Mouse (Mus musculus): ENCODE measurements around the gene Gli1. TPM values are rescaled to one million over a fixed set of nuclear protein-coding genes. Genes with fewer than 3 reads are reported as not detected.

The Gli1 gene
- polyA plus RNA-seq, 1 experiment: 2.2 TPM

DNA sequence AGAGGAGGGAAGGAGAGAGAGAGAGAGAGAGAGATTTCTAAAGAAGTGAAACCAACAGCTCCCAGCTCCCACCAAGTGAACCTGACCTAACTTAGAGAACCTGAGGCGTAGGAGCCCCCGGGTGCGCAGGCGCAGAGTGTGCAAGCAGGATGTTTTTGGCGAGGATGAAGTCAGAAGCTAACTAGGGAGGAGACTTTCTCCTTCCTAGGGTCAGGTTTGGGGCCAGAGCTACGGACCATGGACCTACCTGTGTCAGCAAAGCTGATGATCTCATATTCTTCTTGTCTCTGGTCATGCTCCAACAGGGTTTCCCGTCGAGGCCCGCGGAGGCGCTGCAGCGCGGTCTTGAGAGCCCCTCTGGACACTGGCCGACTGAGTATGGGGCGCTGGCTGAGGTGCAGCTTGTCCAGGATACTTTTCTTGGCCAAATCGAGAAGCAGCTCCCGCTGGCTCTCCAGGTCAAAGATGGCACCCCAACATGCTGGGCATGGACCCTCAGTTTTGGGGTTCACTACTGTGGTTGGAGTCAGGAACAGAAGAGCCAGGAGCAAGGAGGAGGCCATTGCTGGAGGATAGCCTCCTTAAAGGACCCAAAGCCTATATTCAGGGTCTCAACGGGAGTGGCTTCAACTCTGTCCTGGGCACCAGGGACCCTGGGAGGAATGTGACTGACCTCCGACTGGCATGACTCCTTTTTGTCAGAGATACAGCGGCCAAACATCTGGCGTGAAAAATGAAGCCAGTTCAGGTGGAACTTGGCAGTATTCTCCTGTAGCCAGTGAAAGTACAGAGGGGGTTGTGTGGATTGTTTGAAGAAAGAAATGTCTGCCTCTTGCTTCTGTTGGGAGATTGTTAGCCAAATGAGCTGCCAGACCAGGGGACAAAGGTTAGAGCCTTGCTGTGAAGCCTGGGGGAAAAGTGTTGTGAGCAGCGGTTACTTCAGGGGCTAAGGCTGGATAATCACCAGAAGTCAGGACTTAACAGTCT, 28.4 kb upstream of the Gli1 start, which contains the start of gene Inhbc:
Gene Inhbc (minus strand): TSS at position 598 of the 987 bp plus-strand sequence.
- H3K4me1 ChIP-seq (ENCODE audit: control insufficient read depth, insufficient read depth, low read length): no peaks in the 10 kb centered on the region
- no peak for TF ChIP-seq POLR2A (IDR thresholded peaks at IDR 0.05; ENCODE audit: borderline replicate concordance, control insufficient read depth, low read depth, low read length)
- no peak for TF ChIP-seq CTCF (IDR thresholded peaks at IDR 0.05; ENCODE audit: control insufficient read depth, insufficient read depth, low read length)
- no peak within 1 kb of the TSS for H3K4me3 ChIP-seq (replicated peaks; ENCODE audit: control insufficient read depth, low read depth, low read length)
- H3K27ac ChIP-seq (ENCODE audit: control insufficient read depth, insufficient read depth, low read depth, low read length, poor library complexity): no peak within 1 kb of the TSS
- 88% methylated on average over 22 of the region's 22 CpGs for whole genome bisulfite sequencing

DNA sequence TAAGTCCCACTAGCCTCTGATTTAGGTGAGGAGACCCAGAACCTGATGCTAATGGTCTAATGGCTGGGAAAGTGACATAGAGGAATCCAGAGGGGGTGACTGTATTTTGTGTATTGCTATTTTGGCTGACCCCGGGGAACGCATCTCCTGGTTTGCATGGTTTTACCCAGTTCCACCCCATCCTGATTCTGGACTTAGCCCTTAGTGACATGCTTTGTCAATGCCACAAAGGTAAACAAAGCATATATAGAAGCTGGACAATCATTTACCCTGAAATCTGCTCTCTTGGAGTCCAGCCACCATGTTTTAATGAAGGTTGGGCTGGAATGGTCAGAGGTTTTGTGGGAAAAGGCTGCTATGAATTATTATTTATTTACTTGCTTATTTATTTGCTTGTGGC, 26.5 kb upstream of the Gli1 start:
- no peak overlapping the region for H3K4me3 ChIP-seq (replicated peaks; ENCODE audit: control insufficient read depth, low read depth, low read length)
- no peak for TF ChIP-seq POLR2A (IDR thresholded peaks at IDR 0.05; ENCODE audit: borderline replicate concordance, control insufficient read depth, low read depth, low read length)
- TF ChIP-seq CTCF (IDR thresholded peaks at IDR 0.05; ENCODE audit: control insufficient read depth, insufficient read depth, low read length): no peak
- no peaks in the 10 kb centered on the region for H3K4me1 ChIP-seq (ENCODE audit: control insufficient read depth, insufficient read depth, low read length)
- WGBS: 95% methylated on average over 2 of the region's 2 CpGs
- H3K27ac ChIP-seq (ENCODE audit: control insufficient read depth, insufficient read depth, low read depth, low read length, poor library complexity): no peak overlapping the region

DNA sequence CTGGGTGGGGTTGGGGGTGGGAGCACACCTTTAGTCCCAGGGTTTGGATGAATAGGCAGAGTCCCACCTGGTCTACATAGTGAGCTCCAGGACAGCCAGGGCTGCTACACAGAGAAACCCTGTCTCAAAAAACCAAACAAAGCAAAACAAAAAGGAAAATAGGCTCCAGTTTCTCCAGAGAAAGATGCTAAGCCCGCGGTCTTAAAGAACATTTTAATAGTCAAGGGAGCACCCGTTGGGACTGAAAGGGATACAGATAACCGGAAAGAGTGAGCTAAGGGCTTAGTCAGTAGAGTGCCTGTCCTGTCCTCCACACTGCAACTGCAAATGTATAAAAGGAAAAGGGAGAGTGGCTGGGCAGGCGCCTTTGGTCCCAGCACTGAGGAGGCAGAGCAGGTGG, 25.3 kb upstream of the Gli1 start:
- Histone ChIP-seq H3K4me3 (replicated peaks; ENCODE audit: control insufficient read depth, low read depth, low read length) (no peak overlapping the region), H3K4me1 (ENCODE audit: control insufficient read depth, insufficient read depth, low read length) (no peaks in the 10 kb centered on the region), H3K27ac (ENCODE audit: control insufficient read depth, insufficient read depth, low read depth, low read length, poor library complexity) (no peak overlapping the region)
- TF ChIP-seq CTCF (IDR thresholded peaks at IDR 0.05; ENCODE audit: control insufficient read depth, insufficient read depth, low read length) (no peak), POLR2A (IDR thresholded peaks at IDR 0.05; ENCODE audit: borderline replicate concordance, control insufficient read depth, low read depth, low read length) (no peak)
- WGBS: 82% methylated on average over 5 of the region's 5 CpGs

DNA sequence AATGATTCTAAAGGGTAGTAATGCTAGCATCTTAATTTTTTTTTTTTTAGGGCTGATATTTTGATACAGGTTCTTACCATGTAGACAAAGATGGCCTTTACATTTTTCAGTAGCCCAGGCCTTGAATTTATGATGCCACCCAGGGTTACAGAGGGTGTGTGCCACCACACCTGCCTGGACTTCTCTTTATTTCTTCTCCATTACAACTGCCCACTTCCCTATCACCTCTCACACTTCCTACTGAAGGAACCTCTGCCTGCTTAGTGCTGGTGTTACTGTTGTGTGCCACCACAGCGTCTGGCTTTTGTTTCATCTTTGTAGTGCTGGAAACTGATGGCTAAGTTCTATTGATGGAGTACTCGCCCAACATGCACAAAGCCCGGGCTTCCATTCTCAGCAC, 18.9 kb upstream of the Gli1 start:
- no peaks in the 10 kb centered on the region for H3K4me1 ChIP-seq (ENCODE audit: control insufficient read depth, insufficient read depth, low read length)
- WGBS: 41% methylated on average over 3 of the region's 3 CpGs
- no peak overlapping the region for H3K27ac ChIP-seq (ENCODE audit: control insufficient read depth, insufficient read depth, low read depth, low read length, poor library complexity)
- TF ChIP-seq CTCF (IDR thresholded peaks at IDR 0.05; ENCODE audit: control insufficient read depth, insufficient read depth, low read length) (no peak), POLR2A (IDR thresholded peaks at IDR 0.05; ENCODE audit: borderline replicate concordance, control insufficient read depth, low read depth, low read length) (no peak)
- H3K4me3 ChIP-seq (replicated peaks; ENCODE audit: control insufficient read depth, low read depth, low read length): no peak overlapping the region

DNA sequence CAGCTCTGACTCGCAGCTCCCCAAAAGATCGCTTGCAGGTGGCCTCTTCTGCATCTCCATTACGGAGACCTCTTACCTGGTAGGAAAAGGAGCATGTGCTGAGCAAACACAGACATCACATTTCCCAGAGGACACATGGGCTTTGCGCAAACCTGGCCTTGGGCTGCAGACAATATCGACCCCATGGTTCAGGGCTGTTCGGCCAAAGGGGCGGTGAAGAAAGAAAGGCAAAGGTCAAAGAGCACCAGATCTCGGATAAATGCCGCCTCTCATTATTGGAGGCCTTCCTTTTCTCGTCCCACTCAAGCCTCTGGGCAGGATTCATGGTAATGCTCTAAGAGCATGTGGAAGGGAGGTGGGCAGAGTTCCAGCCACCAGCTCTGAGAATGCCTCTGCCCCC, 13.6 kb upstream of the Gli1 start:
- Histone ChIP-seq H3K4me3 (replicated peaks; ENCODE audit: control insufficient read depth, low read depth, low read length) (no peak overlapping the region), H3K4me1 (ENCODE audit: control insufficient read depth, insufficient read depth, low read length) (no peaks in the 10 kb centered on the region), H3K27ac (ENCODE audit: control insufficient read depth, insufficient read depth, low read depth, low read length, poor library complexity) (no peak overlapping the region)
- 79% methylated on average over 10 of the region's 10 CpGs for WGBS
- TF ChIP-seq CTCF (IDR thresholded peaks at IDR 0.05; ENCODE audit: control insufficient read depth, insufficient read depth, low read length) (no peak), POLR2A (IDR thresholded peaks at IDR 0.05; ENCODE audit: borderline replicate concordance, control insufficient read depth, low read depth, low read length) (no peak)

DNA sequence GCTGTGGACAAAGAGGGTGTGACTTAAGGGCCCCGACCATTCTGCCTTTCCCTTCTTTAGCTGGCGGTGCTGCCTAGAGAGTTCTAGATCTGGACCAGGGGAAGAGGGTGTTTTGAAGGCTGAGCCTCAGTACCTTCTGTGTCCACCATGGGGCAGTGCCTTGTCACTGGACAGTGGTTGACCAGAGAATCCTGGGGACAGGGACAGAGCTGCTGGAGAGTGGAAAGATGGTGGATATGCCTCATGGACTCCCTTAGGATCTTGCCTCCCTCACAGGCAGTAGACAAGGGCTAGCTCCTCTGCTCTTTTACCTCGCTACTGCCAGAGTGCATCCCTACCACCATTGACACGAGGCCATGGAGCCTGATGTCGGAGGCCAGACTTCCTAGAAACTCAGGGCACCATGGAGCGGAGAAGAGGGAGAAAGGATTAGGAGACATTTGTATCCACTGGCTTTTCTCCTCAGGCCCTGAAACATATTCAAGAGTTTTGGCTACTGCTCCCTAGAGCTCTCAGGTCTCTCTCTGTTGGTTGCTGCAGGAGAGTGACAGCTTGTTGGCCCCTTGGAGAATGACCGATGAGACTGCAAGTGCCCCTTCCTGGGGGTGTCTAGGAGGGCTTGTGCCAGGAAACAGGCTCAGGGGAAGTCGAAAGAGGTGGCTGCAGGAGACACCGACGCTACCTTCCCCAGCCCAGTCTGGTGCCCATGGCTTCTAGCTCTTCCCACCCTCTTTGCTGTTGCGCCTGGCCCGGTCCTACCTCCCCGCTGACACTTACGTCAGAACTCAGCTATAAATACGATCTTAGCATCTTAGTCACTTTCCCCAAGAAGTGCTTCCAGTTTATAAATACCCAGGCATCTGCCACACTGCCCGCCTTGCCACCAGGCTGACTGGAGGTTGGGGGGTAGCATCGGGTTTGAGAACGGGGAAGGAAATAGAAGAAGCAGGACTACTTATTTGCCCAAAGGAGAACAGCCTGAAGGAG, 12.4 kb upstream of the Gli1 start, which contains the start of gene Inhbe:
Gene Inhbe (minus strand): TSS at position 503 of the 987 bp plus-strand sequence.
- H3K27ac ChIP-seq (ENCODE audit: control insufficient read depth, insufficient read depth, low read depth, low read length, poor library complexity): no peak within 1 kb of the TSS
- WGBS: 27% methylated on average over 18 of the region's 18 CpGs
- H3K4me1 ChIP-seq (ENCODE audit: control insufficient read depth, insufficient read depth, low read length): no peaks in the 10 kb centered on the region
- H3K4me3 ChIP-seq (replicated peaks; ENCODE audit: control insufficient read depth, low read depth, low read length): no peak within 1 kb of the TSS
- TF ChIP-seq POLR2A (IDR thresholded peaks at IDR 0.05; ENCODE audit: borderline replicate concordance, control insufficient read depth, low read depth, low read length) (no peak), CTCF (IDR thresholded peaks at IDR 0.05; ENCODE audit: control insufficient read depth, insufficient read depth, low read length) (no peak)

DNA sequence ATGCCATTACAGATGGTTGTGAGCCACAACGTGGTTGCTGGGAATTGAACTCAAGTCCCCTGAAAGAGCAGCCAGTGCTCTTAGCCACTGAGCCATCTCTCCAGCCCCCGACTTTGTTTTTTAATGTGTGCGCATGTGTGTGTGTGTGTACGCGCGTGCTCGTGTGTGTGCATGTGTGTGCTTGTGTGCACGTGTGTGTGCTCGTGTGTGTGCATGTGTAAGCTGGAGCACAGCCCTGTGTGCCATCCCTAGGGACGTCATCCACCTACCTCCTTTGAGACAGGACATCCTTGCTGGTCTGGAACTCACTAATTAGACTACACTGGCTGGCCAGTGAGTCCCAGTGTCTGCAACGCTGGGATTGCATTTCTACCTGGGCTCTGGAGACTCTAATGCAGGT, 11.0 kb upstream of the Gli1 start:
- no peak for TF ChIP-seq POLR2A (IDR thresholded peaks at IDR 0.05; ENCODE audit: borderline replicate concordance, control insufficient read depth, low read depth, low read length)
- no peak for TF ChIP-seq CTCF (IDR thresholded peaks at IDR 0.05; ENCODE audit: control insufficient read depth, insufficient read depth, low read length)
- no peaks in the 10 kb centered on the region for H3K4me1 ChIP-seq (ENCODE audit: control insufficient read depth, insufficient read depth, low read length)
- H3K27ac ChIP-seq (ENCODE audit: control insufficient read depth, insufficient read depth, low read depth, low read length, poor library complexity): no peak overlapping the region
- no peak overlapping the region for H3K4me3 ChIP-seq (replicated peaks; ENCODE audit: control insufficient read depth, low read depth, low read length)
- WGBS: 84% methylated on average over 11 of the region's 11 CpGs

DNA sequence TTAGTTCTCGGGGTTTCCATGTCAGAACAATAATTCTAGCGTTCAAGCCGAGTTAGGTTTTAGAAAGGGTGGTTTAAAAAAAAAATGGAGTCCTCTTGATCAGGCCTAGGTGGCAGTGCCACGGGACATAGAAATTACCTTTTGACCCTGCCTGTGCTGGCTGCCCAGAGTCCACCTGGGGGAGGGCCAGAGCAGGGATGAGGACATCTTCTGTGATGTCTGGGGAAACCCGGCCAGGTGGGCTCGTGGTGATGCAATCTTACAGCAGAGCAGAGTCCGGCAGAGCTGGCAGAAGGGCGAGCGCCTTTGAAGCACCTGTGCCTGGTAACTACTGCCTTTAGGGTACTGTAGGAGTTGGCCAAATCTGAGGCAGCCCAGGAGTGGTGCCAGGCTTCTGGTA, 10.4 kb upstream of the Gli1 start:
- no peak overlapping the region for H3K27ac ChIP-seq (ENCODE audit: control insufficient read depth, insufficient read depth, low read depth, low read length, poor library complexity)
- no peak for TF ChIP-seq CTCF (IDR thresholded peaks at IDR 0.05; ENCODE audit: control insufficient read depth, insufficient read depth, low read length)
- no peak for TF ChIP-seq POLR2A (IDR thresholded peaks at IDR 0.05; ENCODE audit: borderline replicate concordance, control insufficient read depth, low read depth, low read length)
- WGBS: 79% methylated on average over 9 of the region's 9 CpGs
- no peaks in the 10 kb centered on the region for H3K4me1 ChIP-seq (ENCODE audit: control insufficient read depth, insufficient read depth, low read length)
- no peak overlapping the region for H3K4me3 ChIP-seq (replicated peaks; ENCODE audit: control insufficient read depth, low read depth, low read length)

All from bone marrow, adult 2 months (tissue).